Mouse (Mus musculus) megakaryocyte, embryonic 14.5 days (primary cell): ENCODE measurements around the gene Kif13a.

Experiments used
- FLI1 ChIP-seq: IDR thresholded peaks from 2 replicates; pipeline ENCODE4 v1.6.1; 2012; ENCODE audit warnings: low read length, inconsistent platforms, mixed read lengths
- GATA1 ChIP-seq: IDR thresholded peaks from 3 replicates; pipeline ENCODE4 v1.6.1; 2012; ENCODE audit warnings: mixed read lengths, low read length, inconsistent platforms, borderline replicate concordance

DNA sequence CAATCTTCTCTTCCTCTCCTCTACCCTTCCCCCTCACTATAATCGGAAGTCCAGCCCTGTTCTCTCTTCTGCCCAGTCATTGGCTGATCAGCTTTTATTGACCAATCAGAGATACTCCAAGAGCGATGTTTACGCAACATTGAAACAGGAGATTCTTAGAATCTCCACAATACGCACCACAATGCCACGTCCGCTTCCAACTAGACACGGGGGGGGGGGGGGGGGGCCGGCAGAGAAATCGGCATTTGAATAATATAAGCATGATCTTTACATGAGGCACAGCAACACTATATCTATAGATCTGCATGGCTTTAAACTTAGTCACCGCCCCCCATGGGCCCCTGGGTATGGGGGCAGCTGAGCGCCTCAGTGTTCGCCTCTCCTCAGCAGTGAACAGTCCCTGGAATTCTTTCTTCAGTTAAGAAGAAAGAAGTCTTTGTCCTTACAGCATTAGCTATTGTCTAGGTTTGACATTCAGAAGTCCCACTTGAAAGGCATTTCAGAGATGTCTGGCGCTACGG lies 45.4 kb upstream of the Kif13a start:
- TF ChIP-seq GATA1 (no peak), FLI1 (no peak)
